13 mouse cellular contexts compared by ENCODE assay signal in genomic region chr8:106437781-106438180, GRCm38 (mm10). TPM values are rescaled to one million over a fixed set of nuclear protein-coding genes. Genes with fewer than 3 reads are reported as not detected.
A peak's percentile ranks its signal among the peaks of the same experiment; 100 is the strongest.
DNase-seq lines count a peak whose midpoint lies in the region; ATAC-seq and TF ChIP-seq lines count a peak whose summit lies in the region.
"Had no signal": no experiment of that assay in that cellular context is flagged by ENCODE, and none has a peak within 500 bp of the region (broad histone marks: within the 10 kb centered on the region; RNA-seq: fewer than 3 reads in every experiment).

No protein-coding gene starts in this region.

- WGBS in heart, postnatal 0 days: 38% methylated on average over 3 of the region's 3 CpGs

- ATAC-seq in heart, postnatal 0 days (ENCODE audit: insufficient read depth, low read depth): peak; percentile 44; the same call in 1 of the 2 replicates
- ATAC-seq: forebrain, embryonic 13.5 days; intestine, postnatal 0 days had no signal

- peaks cover 1% of the 10 kb centered on the region; the same call in 1 of the 2 replicates for H3K27me3 ChIP-seq in heart, postnatal 0 days (ENCODE audit: control insufficient read depth, insufficient read depth, low read length)
- H3K27me3 ChIP-seq: forebrain, embryonic 13.5 days; limb, embryonic 15.5 days; midbrain, embryonic 12.5 days had no signal

- no peak for TF ChIP-seq EP300 in heart, postnatal 0 days (IDR thresholded peaks at IDR 0.05; ENCODE audit: low read depth)

- no peak overlapping the region for H3K27ac ChIP-seq in heart, postnatal 0 days (ENCODE audit: low read depth)
- H3K27ac ChIP-seq: forebrain, embryonic 13.5 days; heart, embryonic 13.5 days; limb, embryonic 15.5 days; midbrain, embryonic 12.5 days had no signal

- H3K4me3 ChIP-seq in heart, postnatal 0 days (ENCODE audit: low read depth, low read length): no peak overlapping the region
- H3K4me3 ChIP-seq: forebrain, embryonic 13.5 days; heart, embryonic 13.5 days; limb, embryonic 15.5 days; midbrain, embryonic 12.5 days had no signal

- H3K9me3 ChIP-seq in heart, postnatal 0 days (replicated peaks; ENCODE audit: control insufficient read depth, low read length): no peaks in the 10 kb centered on the region
- H3K9me3 ChIP-seq: forebrain, embryonic 13.5 days; heart, embryonic 13.5 days; limb, embryonic 15.5 days; midbrain, embryonic 12.5 days had no signal

- H3K4me1 ChIP-seq in heart, postnatal 0 days (ENCODE audit: control insufficient read depth, insufficient read depth): no peaks in the 10 kb centered on the region
- H3K4me1 ChIP-seq: forebrain, embryonic 13.5 days; midbrain, embryonic 12.5 days had no signal

- intact Hi-C loops in left cerebral cortex, postnatal 10 days (cut with DNase I): no loop called here

- no peak overlapping the region for H3K9ac ChIP-seq in heart, postnatal 0 days (replicated peaks; ENCODE audit: low read depth, low read length)
- H3K9ac ChIP-seq: forebrain, embryonic 13.5 days; heart, embryonic 13.5 days; limb, embryonic 15.5 days; midbrain, embryonic 12.5 days had no signal

- H3K36me3 ChIP-seq in heart, postnatal 0 days (replicated peaks; ENCODE audit: control insufficient read depth, insufficient read depth, low read length): no peaks in the 10 kb centered on the region
- H3K36me3 ChIP-seq: heart, embryonic 13.5 days; limb, embryonic 15.5 days; midbrain, embryonic 12.5 days had no signal

- TF ChIP-seq CTCF in heart, postnatal 0 days (IDR thresholded peaks at IDR 0.05; ENCODE audit: low read depth): no peak

- H3K4me2 ChIP-seq in heart, postnatal 0 days (ENCODE audit: low read depth, low read length): no peak overlapping the region
- H3K4me2 ChIP-seq: forebrain, embryonic 13.5 days; heart, embryonic 13.5 days; limb, embryonic 15.5 days; midbrain, embryonic 12.5 days had no signal

- DNase-seq in heart, postnatal 0 days (ENCODE audit: low spot score): no peak
- DNase-seq in heart, adult 9 months (ENCODE audit: low spot score in 2 of 2): no peak
- DNase-seq in 3T3-L1 (ENCODE audit: low read depth, low spot score): peak; percentile 85
- peak; percentile 87 for DNase-seq in adrenal gland, postnatal 14 days
- peak; percentile 78 for DNase-seq in lung, postnatal 10 days
- DNase-seq in left cerebral cortex, postnatal 10 days (ENCODE audit: extremely low spot score in 1 of 2, low spot score in 2 of 2): no peak
- DNase-seq in layer of hippocampus, postnatal 25 days (ENCODE audit: extremely low spot score in 1 of 2, low spot score in 1 of 2): no peak
- DNase-seq in cerebellum, adult 8-10 months: no peak

RNA-seq across cellular contexts. Expression of gene Zfp90, which starts 22.7 kb away (rescaled TPM):
- 8.7 and 11.5 TPM in 2 replicates for total RNA-seq in heart, postnatal 0 days (2014; rRNA removed; ENCODE audit: low replicate concordance)
- 8.2 and 10.7 TPM in 2 replicates for polyA plus RNA-seq in heart, postnatal 0 days (2015; fragmentation: Nextera tagmentation; extraction: Ambion mirVana)
- 5.3 and 8.3 TPM in 2 replicates for total RNA-seq in adrenal gland, postnatal 14 days (2021)
- total RNA-seq in left cerebral cortex, postnatal 10 days (2021): 10 to 100 TPM; 19.0 to 19.9 TPM
- total RNA-seq in layer of hippocampus, postnatal 25 days (2021): 10 to 100 TPM; 10.9 to 13.3 TPM

Comparison
In these comparisons a context has a peak if more than half of its experiments do, and no peak if none do; other contexts are left out.
1. DNase-seq: peak in 3T3-L1 (single experiment), adrenal gland, postnatal 14 days (single experiment) and lung, postnatal 10 days (single experiment); none in heart, postnatal 0 days (single experiment), heart, adult 9 months (0 of 2), left cerebral cortex, postnatal 10 days (0 of 2), layer of hippocampus, postnatal 25 days (0 of 2) and cerebellum, adult 8-10 months (single experiment).